Comparison of ENCODE assay signal across 15 mouse cellular contexts in genomic region chr4:127242696-127243095, GRCm38 (mm10). TPM values are rescaled to one million over a fixed set of nuclear protein-coding genes. Genes with fewer than 3 reads are reported as not detected.
DNase-seq lines count a peak whose midpoint lies in the region; ATAC-seq and TF ChIP-seq lines count a peak whose summit lies in the region.
"Had no signal": no experiment of that assay in that cellular context is flagged by ENCODE, and none has a peak within 500 bp of the region (broad histone marks: within the 10 kb centered on the region; RNA-seq: fewer than 3 reads in every experiment).

No protein-coding gene starts in this region.

- no peak for ATAC-seq in liver, embryonic 12.5 days
- ATAC-seq in hindbrain, embryonic 11.5 days (ENCODE audit: low FRiP score): no peak

- 67% methylated on average over 6 of the region's 6 CpGs for WGBS in cerebellum, adult 2 months
- 30% methylated on average over 6 of the region's 6 CpGs for WGBS in liver, embryonic 12.5 days (ENCODE audit: insufficient replicate concordance)
- WGBS in hindbrain, embryonic 11.5 days: 74% methylated on average over 6 of the region's 6 CpGs

- H3K4me2 ChIP-seq in liver, embryonic 12.5 days: peak overlapping the region; percentile 91; the same call in 1 of the 2 replicates
- H3K4me2 ChIP-seq in hindbrain, embryonic 11.5 days (replicated peaks; ENCODE audit: low read depth, low read length): no peak overlapping the region
- H3K4me2 ChIP-seq: neural tube, embryonic 15.5 days had no signal

- H3K4me3 ChIP-seq in cerebellum, adult 2 months (replicated peaks; ENCODE audit: insufficient read depth, low read depth, low read length): no peak overlapping the region
- H3K4me3 ChIP-seq in ES-E14 (ENCODE audit: insufficient read depth in 1 of 2, low read depth in 1 of 2, low read length in 2 of 2, poor library complexity in 1 of 2, severe bottlenecking in 1 of 2): no peak overlapping the region
- H3K4me3 ChIP-seq in liver, embryonic 12.5 days: no peak overlapping the region
- H3K4me3 ChIP-seq in hindbrain, embryonic 11.5 days (ENCODE audit: low read depth, low read length): no peak overlapping the region

- TF ChIP-seq CTCF in cerebellum, adult 2 months (IDR thresholded peaks at IDR 0.05; ENCODE audit: borderline replicate concordance, insufficient read depth, low read depth, low read length): no peak

- in situ Hi-C loops in ES-E14 (cut with MboI; ENCODE audit: low sequenced_read_pairs in 2 of 2, unreplicated experiment in 2 of 2): loop anchor here in 1 of 2 experiments (10.0 kb wide), 2 partner anchors 88 to 178 kb away; partner anchors contain the start of gene Zmym1

- intact Hi-C loops in left cerebral cortex, postnatal 4 days (cut with DNase I): no loop called here

- DNase-seq in cerebellum, adult 9-11 months: peak; percentile 21
- DNase-seq in cerebellum, adult 2 months: no peak
- DNase-seq in ES-E14 (ENCODE audit: low read depth, low spot score): no peak
- DNase-seq in splenic B cell, adult 2 months (ENCODE audit: low read depth, low spot score): peak; percentile 72
- no peak for DNase-seq in left cerebral cortex, postnatal 4 days
- DNase-seq in hindbrain, embryonic 11.5 days (ENCODE audit: low spot score): no peak
- DNase-seq in left cerebral cortex, adult 11 months (ENCODE audit: low spot score): no peak
- DNase-seq: adrenal gland, postnatal 10 days; kidney, postnatal 14 days; layer of hippocampus, postnatal 36 days; lung, postnatal 10 days; right cerebral cortex, adult 18-20 months had no signal

- H3K9ac ChIP-seq in ES-E14 (ENCODE audit: insufficient read depth, low read depth, low read length, poor library complexity, severe bottlenecking): 0 out of 2 replicates have a peak overlapping the region, but pooled peaks have one; percentile 2
- no peak overlapping the region for H3K9ac ChIP-seq in liver, embryonic 12.5 days
- no peak overlapping the region for H3K9ac ChIP-seq in hindbrain, embryonic 11.5 days (ENCODE audit: low read depth, low read length)
- H3K9ac ChIP-seq: neural tube, embryonic 15.5 days had no signal

- no peaks in the 10 kb centered on the region for H3K9me3 ChIP-seq in ES-E14 (ENCODE audit: control insufficient read depth, insufficient read depth, low read depth, low read length)
- no peaks in the 10 kb centered on the region for H3K9me3 ChIP-seq in liver, embryonic 12.5 days (replicated peaks)
- no peaks in the 10 kb centered on the region for H3K9me3 ChIP-seq in hindbrain, embryonic 11.5 days (ENCODE audit: control insufficient read depth, low read length)
- H3K9me3 ChIP-seq: neural tube, embryonic 15.5 days had no signal

- TF ChIP-seq POLR2A in cerebellum, adult 2 months (IDR thresholded peaks at IDR 0.05; ENCODE audit: borderline replicate concordance, insufficient read depth, low read length): no peak

- H3K27ac ChIP-seq in cerebellum, adult 2 months (ENCODE audit: insufficient read depth, low read length): no peak overlapping the region
- no peak overlapping the region for H3K27ac ChIP-seq in ES-E14 (ENCODE audit: insufficient read depth, low read depth, low read length, poor library complexity, severe bottlenecking)
- no peak overlapping the region for H3K27ac ChIP-seq in liver, embryonic 12.5 days
- H3K27ac ChIP-seq in hindbrain, embryonic 11.5 days (ENCODE audit: low read depth, low read length): no peak overlapping the region
- H3K27ac ChIP-seq: neural tube, embryonic 15.5 days had no signal

- H3K27me3 ChIP-seq in cerebellum, adult 2 months (ENCODE audit: control insufficient read depth, insufficient read depth, low read length): no peaks in the 10 kb centered on the region
- H3K27me3 ChIP-seq in liver, embryonic 12.5 days (replicated peaks): peaks cover 21% of the 10 kb centered on the region
- no peaks in the 10 kb centered on the region for H3K27me3 ChIP-seq in splenic B cell, adult 2 months (ENCODE audit: control insufficient read depth, insufficient read depth, low read length, poor library complexity, severe bottlenecking)
- H3K27me3 ChIP-seq in hindbrain, embryonic 11.5 days (ENCODE audit: control insufficient read depth, insufficient read depth, low read length): no peaks in the 10 kb centered on the region
- H3K27me3 ChIP-seq: neural tube, embryonic 15.5 days; Patski had no signal

- H3K36me3 ChIP-seq in ES-E14 (ENCODE audit: control insufficient read depth, insufficient read depth, low read length, poor library complexity, severe bottlenecking): peaks cover 8% of the 10 kb centered on the region; the same call in 1 of the 2 replicates
- peaks cover 12% of the 10 kb centered on the region for H3K36me3 ChIP-seq in liver, embryonic 12.5 days
- peaks cover 2% of the 10 kb centered on the region; the same call in 1 of the 2 replicates for H3K36me3 ChIP-seq in splenic B cell, adult 2 months (ENCODE audit: control insufficient read depth, insufficient read depth, low read length, poor library complexity, severe bottlenecking)
- no peaks in the 10 kb centered on the region; the same call in 1 of the 2 replicates for H3K36me3 ChIP-seq in hindbrain, embryonic 11.5 days (ENCODE audit: control insufficient read depth, insufficient read depth, low read length)

- H3K4me1 ChIP-seq in cerebellum, adult 2 months (ENCODE audit: control insufficient read depth, insufficient read depth, low read length): peaks cover 6% of the 10 kb centered on the region; the same call in 1 of the 2 replicates
- peaks cover 0 to 2% of the 10 kb centered on the region in 2 experiments; a peak in 2 of 4 replicates for H3K4me1 ChIP-seq in ES-E14 (ENCODE audit: control insufficient read depth in 2 of 2, insufficient read depth in 2 of 2, low read length in 2 of 2, poor library complexity in 1 of 2)
- H3K4me1 ChIP-seq in liver, embryonic 12.5 days: peaks cover 27% of the 10 kb centered on the region
- 0 out of 2 replicates have a peak, but pooled peaks cover 2% of the 10 kb centered on the region for H3K4me1 ChIP-seq in hindbrain, embryonic 11.5 days (replicated peaks; ENCODE audit: control insufficient read depth, insufficient read depth, low read length)

TF ChIP-seq in ES-E14, 5 proteins besides CTCF, POLR2A, EP300 and RAD21:
- TF ChIP-seq ZNF384 (IDR thresholded peaks at IDR 0.05; ENCODE audit: low read depth, low read length) (no peak), CHD2 (IDR thresholded peaks at IDR 0.05; ENCODE audit: low read depth, low read length) (no peak), MAFK (IDR thresholded peaks at IDR 0.05; ENCODE audit: insufficient read depth, low read depth, low read length) (no peak), ZC3H11A (IDR thresholded peaks at IDR 0.05; ENCODE audit: borderline replicate concordance, low read depth, low read length) (no peak), HCFC1 (IDR thresholded peaks at IDR 0.05; ENCODE audit: borderline replicate concordance, insufficient read depth, low read length) (no peak)

RNA-seq across cellular contexts. Expression of gene Smim12, which starts 0.9 kb away (rescaled TPM):
- 95.5 and 106 TPM in 2 replicates for polyA plus RNA-seq in cerebellum, adult 2 months (2012; rRNA removed)
- 50.2 and 72.6 TPM in 2 replicates for total RNA-seq in ES-E14 (2012; rRNA removed)
- polyA plus RNA-seq in liver, embryonic 12.5 days (2016; fragmentation: Nextera tagmentation; extraction: Ambion mirVana): 33.9 and 35.3 TPM in 2 replicates
- total RNA-seq in left cerebral cortex, postnatal 4 days (2021): 10 to 100 TPM; 27.1 to 29.3 TPM
- 59.3 and 59.7 TPM in 2 replicates for polyA plus RNA-seq in hindbrain, embryonic 11.5 days (2014; fragmentation: Nextera tagmentation; extraction: Ambion mirVana)

Comparison
In these comparisons a context has a peak if more than half of its experiments do, and no peak if none do; other contexts are left out.
1. DNase-seq: peak in cerebellum, adult 9-11 months (single experiment) and splenic B cell, adult 2 months (single experiment); none in cerebellum, adult 2 months (0 of 2), ES-E14 (single experiment), left cerebral cortex, postnatal 4 days (single experiment), hindbrain, embryonic 11.5 days (single experiment) and left cerebral cortex, adult 11 months (single experiment).